Mouse (Mus musculus) central nervous system, embryonic 18 days (tissue): ENCODE measurements around the gene Alpl. TPM values are rescaled to one million over a fixed set of nuclear protein-coding genes. Genes with fewer than 3 reads are reported as not detected.

Experiments used
- polyA plus RNA-seq: library from polyadenylated mRNA; depleted of rRNA; stranded (reverse); fragments of >200 nt; gene quantifications from 2 replicates; pipeline ENCODE4 v1.2.3, GENCODE M21; 2012; rRNA removed

Gene Alpl
- polyA plus RNA-seq: 7.4 and 17.3 TPM in 2 replicates

GRCm38 (mm10) chr4:137795611-137796557 is at the start of gene Alpl:
Alpl (minus strand) TSS chr4:137796384.

Other genes with a start within 250 kb of the Alpl start
- not detected in 2 replicates for gene Ldlrad2, start 221.8 kb downstream of the Alpl start, polyA plus RNA-seq
- 142 and 144 TPM in 2 replicates for gene Usp48, start 202.6 kb downstream of the Alpl start, polyA plus RNA-seq
- 172 TPM in 2 replicates for gene Rap1gap, start 131.7 kb downstream of the Alpl start, polyA plus RNA-seq
- 9.8 and 10.0 TPM in 2 replicates for gene Ece1, start 65.9 kb upstream of the Alpl start, polyA plus RNA-seq
- 140 and 146 TPM in 2 replicates for gene Eif4g3, start 196.6 kb upstream of the Alpl start, polyA plus RNA-seq